Mouse (Mus musculus) hindbrain, postnatal 0 days (tissue): Measurements from ENCODE around the gene Maats1. TPM values are rescaled to one million over a fixed set of nuclear protein-coding genes. Genes with fewer than 3 reads are reported as not detected.

ENCODE experiments used
- ATAC-seq: fragments of 200-750 bp; cut with Nextera tagmentation; 2 replicates; pipeline ENCODE4 v1.8.0; 2017; ENCODE audit warnings: mild to moderate bottlenecking, moderate TSS enrichment, moderate library complexity
- DNase-seq: peaks from one replicate; pipeline ENCODE4 v3.0.0-alpha.2; 2015; ENCODE audit warnings: low spot score
- H3K27ac ChIP-seq: fragments of 300-500 bp; sonication (generic); 2 replicates; pipeline ENCODE4 v1.5.1; 2014; ENCODE audit warnings: mild to moderate bottlenecking
- H3K27me3 ChIP-seq: fragments of 300-500 bp; sonication (generic); 2 replicates; pipeline ENCODE4 v1.6.1; 2014; ENCODE audit warnings: low read length, mixed read lengths; ENCODE audit not compliant: insufficient read depth
- H3K36me3 ChIP-seq: fragments of 300-500 bp; sonication (generic); 2 replicates; pipeline ENCODE4 v1.6.1; 2014; ENCODE audit warnings: low read length, mixed read lengths; ENCODE audit not compliant: insufficient read depth
- H3K4me1 ChIP-seq: fragments of 300-500 bp; sonication (generic); 2 replicates; pipeline ENCODE4 v1.6.1; 2014; ENCODE audit warnings: antibody characterized with exemption, low read length, mixed read lengths; ENCODE audit not compliant: insufficient read depth
- H3K4me2 ChIP-seq: fragments of 300-500 bp; sonication (generic); 2 replicates; pipeline ENCODE4 v1.6.1; 2014; ENCODE audit warnings: low read depth, mild to moderate bottlenecking, low read length, moderate library complexity, mixed read lengths
- H3K4me3 ChIP-seq: fragments of 300-500 bp; sonication (generic); 2 replicates; pipeline ENCODE4 v1.5.1; 2014; ENCODE audit warnings: low read length
- H3K9ac ChIP-seq: fragments of 300-500 bp; sonication (generic); replicated peaks from 2 replicates; pipeline ENCODE4 v1.6.1; 2014; ENCODE audit warnings: mild to moderate bottlenecking, low read length, moderate library complexity, mixed read lengths
- H3K9me3 ChIP-seq: fragments of 300-500 bp; sonication (generic); 2 replicates; pipeline ENCODE4 v1.6.1; 2016; ENCODE audit warnings: low read length, mixed read lengths
- CTCF ChIP-seq: IDR thresholded peaks from 2 replicates; pipeline ENCODE4 v1.5.1; 2016; ENCODE audit warnings: antibody characterized with exemption, control low read depth, low read depth
- WGBS: fragments of 180-500 bp; shearing (Covaris S2); extraction: QIAGEN DNeasy Blood & Tissue Kit; methylation state at CpG from one replicate; pipeline ENCODE4 v1.1.7; 2014; 5-methylcytosine and 5-hydroxymethylcytosine counted together
- polyA plus RNA-seq: library from polyadenylated mRNA; unstranded; fragments of >200 nt; fragmentation: Nextera tagmentation; extraction: Ambion mirVana; gene quantifications from 2 replicates; pipeline ENCODE4 v1.2.1, GENCODE M21; 2015
- total RNA-seq: library from RNA; depleted of rRNA; stranded (reverse); fragments of >200 nt; gene quantifications from 2 replicates; pipeline ENCODE4 v1.2.3, GENCODE M21; 2014

Gene Maats1
- total and polyA plus RNA-seq, 2 experiments from 2014 or later = 0.86 to 1.4 TPM

- no peaks in the 10 kb centered on the region for H3K4me1 ChIP-seq
- ATAC-seq (peak; percentile 61), DNase-seq (no peak)
- H3K9ac ChIP-seq = no peak overlapping the region
- no peaks in the 10 kb centered on the region for H3K9me3 ChIP-seq
- no peaks in the 10 kb centered on the region for H3K36me3 ChIP-seq
- H3K4me2 ChIP-seq = peak overlapping the region; percentile 42
- H3K4me3 ChIP-seq = peak overlapping the region; percentile 13; the same call in 1 of the 2 replicates
- no peak for TF ChIP-seq CTCF
- H3K27ac ChIP-seq = peak overlapping the region; percentile 13
- H3K27me3 ChIP-seq = no peaks in the 10 kb centered on the region
- 42% methylated on average over 8 of the region's 8 CpGs for WGBS
These were observed 34.9 kb upstream of the Maats1 start for GRCm38 (mm10) chr16:38376841-38377249.

GRCm38 (mm10) chr16:38376163-38376840 is 34.4 kb upstream of the Maats1 start:
- no peaks in the 10 kb centered on the region for H3K36me3 ChIP-seq
- peak overlapping the region; percentile 42 for H3K4me2 ChIP-seq
- peak overlapping the region; percentile 34; the same call in 1 of the 2 replicates for H3K9ac ChIP-seq
- ATAC-seq (peak; percentile 93), DNase-seq (peak; percentile 84)
- no peaks in the 10 kb centered on the region for H3K9me3 ChIP-seq
- no peaks in the 10 kb centered on the region for H3K27me3 ChIP-seq
- peak; percentile 66 for TF ChIP-seq CTCF
- no peaks in the 10 kb centered on the region for H3K4me1 ChIP-seq
- H3K4me3 ChIP-seq = peak overlapping the region; percentile 13; the same call in 1 of the 2 replicates
- WGBS = 14% methylated on average over 17 of the region's 17 CpGs
- peak overlapping the region; percentile 13 for H3K27ac ChIP-seq

DNA sequence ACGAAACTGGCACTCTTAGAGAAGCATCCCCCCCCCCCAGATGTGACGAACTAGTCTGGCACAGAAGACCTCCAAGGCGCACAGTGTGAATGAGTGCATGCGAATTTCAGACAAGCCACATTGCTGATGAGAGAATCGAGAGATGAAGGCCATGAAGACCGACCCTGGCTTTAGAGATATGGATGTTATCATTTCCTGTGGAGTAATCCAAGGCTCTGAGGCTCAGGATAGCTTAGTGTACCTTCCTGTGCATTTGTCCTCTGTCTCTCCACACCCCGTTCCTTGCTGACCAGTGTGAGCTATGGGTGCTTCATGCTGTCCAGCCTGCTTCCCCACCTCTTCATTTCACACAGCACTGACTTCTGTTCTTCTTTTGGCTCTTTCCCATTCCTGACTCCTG is 33.2 kb upstream of the Maats1 start:
- no peak overlapping the region for H3K27ac ChIP-seq
- TF ChIP-seq CTCF = no peak
- no peaks in the 10 kb centered on the region for H3K9me3 ChIP-seq
- H3K4me1 ChIP-seq = no peaks in the 10 kb centered on the region
- no peak overlapping the region for H3K4me2 ChIP-seq
- no peak overlapping the region for H3K9ac ChIP-seq
- no peaks in the 10 kb centered on the region for H3K27me3 ChIP-seq
- ATAC-seq (no peak), DNase-seq (no peak)
- WGBS = 88% methylated on average over 7 of the region's 7 CpGs
- H3K4me3 ChIP-seq = no peak overlapping the region
- no peaks in the 10 kb centered on the region for H3K36me3 ChIP-seq

DNA sequence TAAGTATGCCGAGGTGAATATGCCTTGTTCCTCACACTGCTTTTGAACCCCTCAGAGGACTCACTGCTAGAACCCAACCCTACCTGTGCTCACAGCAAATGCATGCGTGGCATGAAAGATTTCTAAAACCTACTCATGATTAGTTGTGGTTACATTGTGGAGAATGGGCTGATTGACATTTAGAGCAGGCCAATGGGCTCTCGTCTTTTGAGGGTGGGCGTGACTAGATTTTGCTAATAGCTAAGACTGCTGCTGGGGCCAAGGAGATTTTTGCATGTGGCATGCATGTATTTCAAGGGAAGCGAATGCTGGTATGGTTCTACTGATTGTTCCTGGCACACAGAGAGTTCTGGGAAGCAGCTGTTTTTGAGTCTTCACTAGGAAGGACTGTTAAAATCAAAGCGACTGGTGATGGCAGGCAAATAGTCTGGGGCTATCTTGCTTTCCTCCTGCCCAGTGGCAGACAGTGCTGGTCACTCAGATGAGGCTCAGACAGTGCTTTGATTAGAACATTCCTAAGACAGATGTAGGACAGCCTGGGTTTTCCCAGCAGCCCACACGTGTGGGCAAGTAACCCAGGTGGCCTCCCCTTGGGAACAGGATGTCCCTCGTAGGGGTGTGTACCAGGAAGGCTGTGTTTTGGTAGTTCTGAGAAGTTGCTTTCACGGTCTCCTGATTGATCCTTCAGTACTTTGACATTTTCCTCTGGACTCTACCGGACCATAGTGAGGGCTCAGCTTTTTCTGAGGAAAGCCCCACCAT is 32.6 kb upstream of the Maats1 start:
- no peak overlapping the region for H3K27ac ChIP-seq
- ATAC-seq (no peak), DNase-seq (no peak)
- no peak overlapping the region for H3K4me3 ChIP-seq
- H3K27me3 ChIP-seq = no peaks in the 10 kb centered on the region
- no peaks in the 10 kb centered on the region for H3K9me3 ChIP-seq
- no peaks in the 10 kb centered on the region for H3K36me3 ChIP-seq
- no peak overlapping the region for H3K9ac ChIP-seq
- no peaks in the 10 kb centered on the region for H3K4me1 ChIP-seq
- H3K4me2 ChIP-seq = no peak overlapping the region
- TF ChIP-seq CTCF = no peak
- 83% methylated on average over 10 of the region's 10 CpGs for WGBS

- Histone ChIP-seq H3K4me2 (no peak overlapping the region), H3K4me1 (no peaks in the 10 kb centered on the region), H3K4me3 (no peak overlapping the region), H3K27ac (no peak overlapping the region), H3K27me3 (no peaks in the 10 kb centered on the region), H3K9ac (no peak overlapping the region), H3K36me3 (no peaks in the 10 kb centered on the region), H3K9me3 (no peaks in the 10 kb centered on the region)
- DNase-seq = no peak
- 83% methylated on average over 16 of the region's 16 CpGs for WGBS
- no peak for ATAC-seq
- no peak for TF ChIP-seq CTCF
These were observed 32.0 kb upstream of the Maats1 start for GRCm38 (mm10) chr16:38373941-38374340.

DNA sequence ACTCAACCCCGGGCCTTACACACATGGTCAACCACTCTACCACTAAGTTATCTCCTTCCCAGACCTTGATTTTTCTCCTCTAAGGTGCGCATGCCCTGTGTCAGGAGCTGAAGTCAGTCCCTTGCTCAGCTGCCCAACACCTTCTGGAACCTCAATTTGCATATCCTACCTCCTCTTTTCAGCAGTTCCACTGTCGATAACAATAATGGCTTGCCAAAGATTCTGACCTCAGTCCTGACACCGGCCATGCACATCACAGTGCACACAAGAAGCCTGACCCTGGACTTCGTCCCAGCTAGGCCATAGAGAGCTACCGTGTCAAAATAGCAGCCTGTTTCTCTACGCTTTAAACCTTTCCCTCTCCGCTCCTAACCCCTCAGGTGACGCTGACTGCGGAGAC is 31.5 kb upstream of the Maats1 start:
- no peak for ATAC-seq
- Histone ChIP-seq H3K36me3 (no peaks in the 10 kb centered on the region), H3K4me2 (no peak overlapping the region), H3K9me3 (no peaks in the 10 kb centered on the region), H3K27ac (no peak overlapping the region), H3K27me3 (no peaks in the 10 kb centered on the region), H3K4me3 (no peak overlapping the region), H3K4me1 (no peaks in the 10 kb centered on the region), H3K9ac (no peak overlapping the region)
- no peak for TF ChIP-seq CTCF
- DNase-seq = no peak
- WGBS = 78% methylated on average over 10 of the region's 10 CpGs

DNA sequence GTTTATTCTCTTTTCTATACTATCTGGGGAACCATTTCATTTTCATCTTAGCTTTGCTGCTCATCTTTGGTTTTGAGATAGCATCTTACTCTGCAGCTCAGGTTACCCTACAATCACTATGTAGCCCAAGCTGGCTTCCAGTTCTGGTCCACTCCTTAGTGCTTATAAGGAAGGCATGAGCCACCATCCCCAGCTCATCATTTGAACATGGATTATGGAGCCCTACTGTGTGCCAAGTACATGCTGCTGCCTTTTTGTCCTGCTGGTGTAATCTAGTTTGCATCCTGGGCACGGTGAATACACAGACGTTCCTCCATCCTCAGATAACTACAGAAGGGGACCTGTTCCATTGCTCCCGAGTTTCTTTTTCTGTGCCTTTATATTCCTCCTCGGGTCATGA is 30.9 kb upstream of the Maats1 start:
- H3K27me3 ChIP-seq = no peaks in the 10 kb centered on the region
- no peaks in the 10 kb centered on the region for H3K36me3 ChIP-seq
- H3K9me3 ChIP-seq = no peaks in the 10 kb centered on the region
- no peak for TF ChIP-seq CTCF
- H3K9ac ChIP-seq = no peak overlapping the region
- WGBS = 78% methylated on average over 4 of the region's 4 CpGs
- no peak overlapping the region for H3K27ac ChIP-seq
- DNase-seq (no peak), ATAC-seq (no peak)
- no peak overlapping the region for H3K4me3 ChIP-seq
- no peak overlapping the region for H3K4me2 ChIP-seq
- H3K4me1 ChIP-seq = no peaks in the 10 kb centered on the region
